Mouse (Mus musculus) leukemia stem cell, adult 10-12 weeks (primary cell): ENCODE results near the gene Cldn4. TPM values are rescaled to one million over a fixed set of nuclear protein-coding genes. Genes with fewer than 3 reads are reported as not detected.

Experiments
- polyA plus RNA-seq: library from polyadenylated mRNA; stranded (reverse); fragments of >175 nt; gene quantifications from 2 replicates; pipeline ENCODE4 v1.2.3, GENCODE M21; 2012; ENCODE audit warnings: low replicate concordance

The Cldn4 gene
- polyA plus RNA-seq, result 0.16 TPM in 1 of 2 replicates, not detected in the other

DNA sequence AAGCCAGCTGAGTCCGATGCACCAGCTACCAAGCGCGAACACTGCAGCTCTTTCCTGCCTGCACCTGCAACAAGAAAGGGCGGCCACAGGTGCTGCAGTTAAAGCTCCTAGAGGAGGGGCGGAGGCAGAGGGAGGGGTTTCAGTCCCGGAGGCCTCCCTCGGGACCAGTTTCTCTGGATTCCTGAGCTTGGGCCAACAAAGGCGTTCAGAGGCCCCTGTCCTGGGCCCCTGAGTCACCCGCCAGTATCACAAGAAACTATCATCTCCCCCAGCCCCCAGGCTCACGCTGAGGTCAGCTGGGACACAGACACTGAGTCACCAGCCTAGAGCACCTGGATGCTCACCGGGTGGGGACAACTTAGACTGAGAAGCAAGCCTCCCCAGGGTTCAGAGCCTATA lies at the start of gene Cldn4:
Gene Cldn4, minus strand, starts transcription at position 78 of the 399 bp plus-strand sequence.

DNA sequence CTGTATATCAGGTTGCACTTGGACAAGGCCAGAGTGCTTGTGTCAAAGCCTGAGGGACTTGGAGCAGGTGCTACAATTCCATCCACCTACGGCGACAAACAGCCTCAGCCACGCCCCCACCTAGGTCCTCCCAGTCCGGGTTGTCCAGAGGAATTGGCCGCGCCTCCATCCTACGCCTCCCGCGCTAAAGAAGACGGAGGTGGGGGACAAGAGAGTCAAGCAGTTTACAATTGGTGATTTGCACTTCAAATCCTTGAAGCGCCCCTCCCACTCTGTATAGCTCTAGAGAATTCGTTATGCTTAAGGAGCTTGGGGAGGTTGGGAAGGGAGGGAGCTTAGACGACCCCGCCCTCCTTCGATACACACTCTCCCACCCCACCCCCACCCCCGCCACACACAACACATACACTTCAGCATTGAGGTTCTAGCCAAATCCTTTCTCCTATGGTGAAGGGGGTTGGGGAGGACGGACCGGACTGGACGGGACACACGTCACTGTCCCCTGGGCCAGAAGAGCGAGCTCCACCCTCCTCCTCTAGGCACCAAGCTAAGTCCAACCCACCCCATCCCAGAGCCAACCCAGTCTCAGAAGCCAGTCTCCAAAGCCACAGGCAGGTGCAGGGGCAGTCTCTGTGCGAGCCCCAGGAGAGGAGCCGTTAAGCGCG lies 39.0 kb upstream of the Cldn4 start, which contains the start of gene Cldn3:
Gene Cldn3, plus strand, starts transcription at position 582 of the 665 bp plus-strand sequence.

DNA sequence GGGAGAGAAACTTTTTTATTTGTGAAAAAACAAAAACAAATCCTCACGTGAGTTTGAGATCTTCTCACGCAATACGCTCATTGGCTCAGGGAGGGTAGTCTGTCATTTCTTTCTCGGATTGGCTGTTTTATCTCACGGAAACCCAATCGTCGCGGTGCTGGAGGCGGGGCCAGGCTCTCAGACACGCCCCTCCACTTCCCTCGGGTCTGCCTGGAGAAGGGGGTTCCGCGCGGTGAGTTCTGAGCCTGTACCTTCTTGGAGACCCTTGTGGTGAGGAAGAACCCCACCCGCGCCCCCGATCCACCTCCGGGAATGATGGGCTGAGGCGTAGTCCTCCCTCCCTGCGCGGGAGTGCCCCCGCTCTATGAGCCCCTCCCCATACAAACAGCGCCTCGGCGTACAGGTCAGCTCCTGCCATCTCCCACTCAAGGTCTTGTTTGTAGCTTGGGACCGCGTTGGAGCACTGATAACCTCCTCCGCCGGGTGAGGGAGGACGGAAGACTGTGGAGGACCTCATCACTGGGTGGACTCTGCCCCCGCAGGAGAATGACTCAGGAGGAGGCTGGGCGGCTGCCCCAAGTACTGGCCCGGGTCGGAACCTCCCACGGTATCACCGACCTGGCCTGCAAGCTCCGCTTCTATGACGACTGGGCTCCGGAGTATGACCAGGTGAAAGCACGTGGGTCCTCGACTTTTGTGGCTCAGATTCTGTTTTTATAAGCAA lies 14.4 kb downstream of the Cldn4 start, which contains the start of gene Mettl27:
Gene Mettl27, plus strand, starts transcription at position 190 of the 724 bp plus-strand sequence.

DNA sequence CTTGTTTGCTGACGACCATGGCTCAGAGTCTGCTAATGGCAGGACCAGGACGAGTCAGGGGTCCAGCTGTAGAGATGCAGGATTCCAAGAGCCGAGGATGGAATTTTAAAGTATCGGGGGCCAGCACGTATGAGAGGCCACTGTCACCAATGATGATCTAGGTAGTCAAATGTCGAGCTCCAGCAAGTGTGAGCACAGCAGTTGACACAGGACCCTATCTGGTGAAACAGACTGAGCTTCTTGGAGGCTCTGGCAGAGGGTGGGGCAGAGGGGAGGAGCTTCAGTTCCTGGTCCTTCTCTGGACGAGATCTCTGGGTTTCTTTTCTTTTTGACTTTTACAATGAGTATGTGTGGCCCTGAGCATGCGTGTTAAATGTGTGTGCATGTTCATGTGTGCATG lies 31.4 kb downstream of the Cldn4 start, which contains the start of gene Cldn13:
Gene Cldn13, minus strand, starts transcription at position 216 of the 400 bp plus-strand sequence.

DNA sequence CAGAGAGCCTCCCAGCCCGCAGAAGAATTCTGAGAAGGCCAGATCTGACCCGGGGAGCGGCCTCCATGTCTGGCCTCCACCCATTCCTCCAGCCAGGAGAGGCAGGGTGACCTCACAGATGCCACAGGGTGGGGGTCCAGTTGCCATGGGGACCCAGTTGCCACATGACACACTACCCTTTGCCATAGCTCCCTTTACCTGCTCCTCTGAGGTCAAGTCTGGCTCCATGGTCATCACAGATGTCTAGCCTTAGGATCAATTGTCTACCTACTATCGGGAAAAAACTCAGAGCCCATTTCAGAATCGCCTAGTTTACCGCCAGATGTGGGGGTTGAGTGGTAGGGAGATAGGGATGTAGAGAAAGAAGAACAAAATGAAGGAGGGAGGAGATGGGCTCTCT lies 40.1 kb downstream of the Cldn4 start, which contains the start of gene Tmem270:
Gene Tmem270, minus strand, starts transcription at position 101 of the 400 bp plus-strand sequence.

Other genes starting within 250 kb of the Cldn4 start
- 1.7 and 3.4 TPM in 2 replicates for gene Eln, start 199.6 kb downstream of the Cldn4 start, polyA plus RNA-seq
- gene Tmem270, start 40.2 kb downstream of the Cldn4 start, polyA plus RNA-seq, result not detected in 2 replicates
- gene Cldn13, start 31.4 kb downstream of the Cldn4 start, polyA plus RNA-seq, result 17.2 and 28.8 TPM in 2 replicates
- gene Mettl27, start 14.6 kb downstream of the Cldn4 start, polyA plus RNA-seq, result 25.3 and 26.8 TPM in 2 replicates
- gene Cldn3, start 39.3 kb upstream of the Cldn4 start, polyA plus RNA-seq, result 0.14 and 0.61 TPM in 2 replicates
- 30.3 and 35.7 TPM in 2 replicates for gene Abhd11, start 62.2 kb upstream of the Cldn4 start, polyA plus RNA-seq
- 3.5 and 3.6 TPM in 2 replicates for gene Stx1a, start 76.5 kb upstream of the Cldn4 start, polyA plus RNA-seq
- 73.8 and 75.3 TPM in 2 replicates for gene Dnajc30, start 117.3 kb upstream of the Cldn4 start, polyA plus RNA-seq
- 93.6 and 122 TPM in 2 replicates for gene Bud23, start 118.0 kb upstream of the Cldn4 start, polyA plus RNA-seq
- gene Vps37d, start 131.3 kb upstream of the Cldn4 start, polyA plus RNA-seq, result 0.50 and 1.6 TPM in 2 replicates
- gene Mlxipl, start 143.0 kb upstream of the Cldn4 start, polyA plus RNA-seq, result 0.07 and 0.64 TPM in 2 replicates
- 12.2 and 19.5 TPM in 2 replicates for gene Tbl2, start 202.7 kb upstream of the Cldn4 start, polyA plus RNA-seq
- gene Bcl7b, start 221.3 kb upstream of the Cldn4 start, polyA plus RNA-seq, result 39.1 and 41.5 TPM in 2 replicates
- 64.8 and 68.5 TPM in 2 replicates for gene Baz1b, start 240.3 kb upstream of the Cldn4 start, polyA plus RNA-seq